Comparison of ENCODE assay signal across 23 mouse cellular contexts in the genomic region with DNA sequence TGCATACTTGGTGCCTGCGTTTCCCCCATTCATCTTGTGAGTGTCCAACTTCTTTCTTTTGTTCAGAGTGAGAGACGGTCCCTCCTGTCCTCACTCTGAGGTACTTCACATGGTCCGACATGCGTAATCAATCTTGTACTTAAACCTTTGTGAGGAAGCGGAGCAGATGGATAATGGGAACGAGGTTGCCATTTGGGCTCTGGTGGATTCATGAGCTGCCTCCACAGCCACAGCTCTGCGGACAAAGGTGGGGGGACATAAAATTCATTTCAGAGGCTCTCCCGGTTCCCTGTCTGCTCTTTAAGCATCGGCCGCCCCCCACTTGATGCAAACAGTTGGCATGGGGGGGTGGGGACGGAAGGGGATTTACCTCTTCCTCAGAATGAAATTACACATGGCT.
A peak's percentile ranks its signal among the peaks of the same experiment; 100 is the strongest.
DNase-seq lines count a peak whose midpoint lies in the region; ATAC-seq lines count a peak whose summit lies in the region.
"Had no signal": no experiment of that assay in that cellular context is flagged by ENCODE, and none has a peak within 500 bp of the region (broad histone marks: within the 10 kb centered on the region; RNA-seq: fewer than 3 reads in every experiment).

No protein-coding gene starts in this region.

- no peaks in the 10 kb centered on the region for H3K36me3 ChIP-seq in hindbrain, embryonic 11.5 days (ENCODE audit: control insufficient read depth, insufficient read depth, low read length)
- H3K36me3 ChIP-seq in hindbrain, embryonic 16.5 days (ENCODE audit: control insufficient read depth, insufficient read depth, low read length) = no peaks in the 10 kb centered on the region
- no peaks in the 10 kb centered on the region for H3K36me3 ChIP-seq in neural tube, embryonic 15.5 days
- H3K36me3 ChIP-seq in neural tube, embryonic 13.5 days = no peaks in the 10 kb centered on the region
- H3K36me3 ChIP-seq: embryonic facial prominence, embryonic 15.5 days; G1E; heart, embryonic 12.5 days; hindbrain, embryonic 13.5 days had no signal

- H3K4me3 ChIP-seq in hindbrain, embryonic 11.5 days (ENCODE audit: low read depth, low read length) = no peak overlapping the region
- H3K4me3 ChIP-seq in hindbrain, embryonic 16.5 days (ENCODE audit: low read length) = no peak overlapping the region
- no peak overlapping the region for H3K4me3 ChIP-seq in neural tube, embryonic 15.5 days (replicated peaks)
- H3K4me3 ChIP-seq in neural tube, embryonic 13.5 days = no peak overlapping the region
- H3K4me3 ChIP-seq: embryonic facial prominence, embryonic 15.5 days; erythroblast, embryonic 14.5 days; heart, adult 2 months; heart, embryonic 12.5 days; hindbrain, embryonic 13.5 days had no signal

- H3K9ac ChIP-seq in hindbrain, embryonic 11.5 days (ENCODE audit: low read depth, low read length) = no peak overlapping the region
- no peak overlapping the region for H3K9ac ChIP-seq in hindbrain, embryonic 16.5 days (ENCODE audit: low read depth, low read length)
- H3K9ac ChIP-seq in neural tube, embryonic 15.5 days (replicated peaks) = no peak overlapping the region
- no peak overlapping the region for H3K9ac ChIP-seq in neural tube, embryonic 13.5 days
- H3K9ac ChIP-seq: embryonic facial prominence, embryonic 15.5 days; heart, embryonic 12.5 days; hindbrain, embryonic 13.5 days had no signal

- 0 out of 2 replicates have a peak, but pooled peaks have one; percentile 46 for ATAC-seq in hindbrain, embryonic 11.5 days (ENCODE audit: low FRiP score)
- ATAC-seq in hindbrain, embryonic 16.5 days = no peak
- no peak for ATAC-seq in neural tube, embryonic 15.5 days (ENCODE audit: low FRiP score)
- ATAC-seq in neural tube, embryonic 13.5 days (ENCODE audit: low read depth) = 0 out of 2 replicates have a peak, but pooled peaks have one; percentile 34
- ATAC-seq: CD4-positive, CD25-positive, alpha-beta regulatory T cell, adult 4 months; forebrain, embryonic 16.5 days; inflammation-experienced regulatory T-cells, adult 6 months; intestine, postnatal 0 days had no signal

- H3K27me3 ChIP-seq in hindbrain, embryonic 11.5 days (ENCODE audit: control insufficient read depth, insufficient read depth, low read length) = no peaks in the 10 kb centered on the region
- H3K27me3 ChIP-seq in hindbrain, embryonic 16.5 days (replicated peaks; ENCODE audit: control insufficient read depth, insufficient read depth, low read length) = peaks cover 6% of the 10 kb centered on the region; the same call in 1 of the 2 replicates
- peaks cover 18% of the 10 kb centered on the region; the same call in 1 of the 2 replicates for H3K27me3 ChIP-seq in neural tube, embryonic 15.5 days (replicated peaks)
- peaks cover 39% of the 10 kb centered on the region for H3K27me3 ChIP-seq in neural tube, embryonic 13.5 days

- 38% methylated on average over 11 of the region's 11 CpGs for WGBS in hindbrain, embryonic 11.5 days
- WGBS in hindbrain, embryonic 16.5 days = 40% methylated on average over 11 of the region's 11 CpGs
- 15% methylated on average over 11 of the region's 11 CpGs for WGBS in neural tube, embryonic 15.5 days
- WGBS in neural tube, embryonic 13.5 days = 14% methylated on average over 11 of the region's 11 CpGs

- H3K9me3 ChIP-seq in hindbrain, embryonic 11.5 days (ENCODE audit: control insufficient read depth, low read length) = no peaks in the 10 kb centered on the region
- no peaks in the 10 kb centered on the region for H3K9me3 ChIP-seq in hindbrain, embryonic 16.5 days (ENCODE audit: control insufficient read depth, low read length)
- no peaks in the 10 kb centered on the region for H3K9me3 ChIP-seq in neural tube, embryonic 15.5 days (replicated peaks)
- H3K9me3 ChIP-seq in neural tube, embryonic 13.5 days = no peaks in the 10 kb centered on the region
- H3K9me3 ChIP-seq: embryonic facial prominence, embryonic 15.5 days; heart, embryonic 12.5 days; hindbrain, embryonic 13.5 days had no signal

- peaks cover 6% of the 10 kb centered on the region; the same call in 1 of the 2 replicates for H3K4me1 ChIP-seq in hindbrain, embryonic 11.5 days (replicated peaks; ENCODE audit: control insufficient read depth, insufficient read depth, low read length)
- H3K4me1 ChIP-seq in hindbrain, embryonic 16.5 days (ENCODE audit: control insufficient read depth, insufficient read depth, low read depth, low read length) = no peaks in the 10 kb centered on the region; the same call in none of the 2 replicates
- peaks cover 13% of the 10 kb centered on the region for H3K4me1 ChIP-seq in neural tube, embryonic 15.5 days
- H3K4me1 ChIP-seq in neural tube, embryonic 13.5 days (replicated peaks) = peaks cover 32% of the 10 kb centered on the region

- peak; percentile 69 for DNase-seq in embryo, embryonic 10 days (ENCODE audit: low spot score)
- DNase-seq in embryo, embryonic 9.5 days (ENCODE audit: extremely low spot score) = no peak
- peak; percentile 44 for DNase-seq in hindbrain, embryonic 11.5 days (ENCODE audit: low spot score)
- peak; percentile 46 for DNase-seq in neural tube, embryonic 10.5 days (ENCODE audit: extremely low spot score, low spot score)
- DNase-seq in liver = no peak
- DNase-seq: adrenal gland, postnatal 10 days; B cell, adult 2 months; cerebellum, adult 2 months; cerebellum, postnatal 14 days; gastrocnemius, postnatal 10 days; heart, adult 2 months had no signal

- H3K4me2 ChIP-seq in hindbrain, embryonic 11.5 days (replicated peaks; ENCODE audit: low read depth, low read length) = no peak overlapping the region
- H3K4me2 ChIP-seq in hindbrain, embryonic 16.5 days (ENCODE audit: low read length) = no peak overlapping the region
- no peak overlapping the region for H3K4me2 ChIP-seq in neural tube, embryonic 15.5 days
- H3K4me2 ChIP-seq in neural tube, embryonic 13.5 days = no peak overlapping the region
- H3K4me2 ChIP-seq: embryonic facial prominence, embryonic 15.5 days; heart, embryonic 12.5 days; hindbrain, embryonic 13.5 days had no signal

- H3K27ac ChIP-seq in hindbrain, embryonic 11.5 days (ENCODE audit: low read depth, low read length) = 0 out of 2 replicates have a peak overlapping the region, but pooled peaks have one; percentile 43
- H3K27ac ChIP-seq in hindbrain, embryonic 16.5 days (ENCODE audit: low read depth, low read length) = no peak overlapping the region
- H3K27ac ChIP-seq in neural tube, embryonic 15.5 days (replicated peaks) = no peak overlapping the region
- H3K27ac ChIP-seq in neural tube, embryonic 13.5 days (replicated peaks) = peak overlapping the region; percentile 0; the same call in 1 of the 2 replicates
- H3K27ac ChIP-seq: embryonic facial prominence, embryonic 15.5 days; heart, adult 2 months; hindbrain, embryonic 13.5 days had no signal

Comparison
In these comparisons a context has a peak if more than half of its experiments do, and no peak if none do; other contexts are left out.
1. DNase-seq: peak in embryo, embryonic 10 days (single experiment), hindbrain, embryonic 11.5 days (single experiment) and neural tube, embryonic 10.5 days (single experiment); none in embryo, embryonic 9.5 days (single experiment) and liver (single experiment).
2. ATAC-seq: peak in hindbrain, embryonic 11.5 days (single experiment) and neural tube, embryonic 13.5 days (single experiment); none in hindbrain, embryonic 16.5 days (single experiment) and neural tube, embryonic 15.5 days (single experiment).
3. H3K27ac ChIP-seq: peak in hindbrain, embryonic 11.5 days (single experiment) and neural tube, embryonic 13.5 days (single experiment); none in hindbrain, embryonic 16.5 days (single experiment) and neural tube, embryonic 15.5 days (single experiment).